Mouse (Mus musculus) embryonic fibroblast, embryonic 13.5 days (primary cell): ENCODE data around the gene Mrpl44.

Source experiments
- CTCF ChIP-seq: IDR thresholded peaks from 2 replicates; pipeline ENCODE4 v1.5.1; 2011; ENCODE audit warnings: mild to moderate bottlenecking, control low read depth, low read length, moderate library complexity, borderline replicate concordance; ENCODE audit not compliant: insufficient read depth
- POLR2A ChIP-seq: IDR thresholded peaks from 2 replicates; pipeline ENCODE4 v1.6.1; 2011; ENCODE audit warnings: low read depth, mild to moderate bottlenecking, control low read depth, low read length, moderate library complexity

GRCm38 (mm10) chr1:79761106-79761916 is 14.5 kb upstream of the Mrpl44 start:
- TF ChIP-seq CTCF: no peak
- TF ChIP-seq POLR2A: peak; percentile 95
